Mouse (Mus musculus) ES-E14 (cell line): ENCODE results near the gene Megf11.

Source experiments
- HCFC1 ChIP-seq: IDR thresholded peaks from 2 replicates; pipeline ENCODE4 v1.6.1; 2012; ENCODE audit warnings: low read length, inconsistent platforms, borderline replicate concordance; ENCODE audit not compliant: insufficient read depth
- ZNF384 ChIP-seq: IDR thresholded peaks from 2 replicates; pipeline ENCODE4 v1.6.1; 2012; ENCODE audit warnings: low read depth, low read length, inconsistent platforms

DNA sequence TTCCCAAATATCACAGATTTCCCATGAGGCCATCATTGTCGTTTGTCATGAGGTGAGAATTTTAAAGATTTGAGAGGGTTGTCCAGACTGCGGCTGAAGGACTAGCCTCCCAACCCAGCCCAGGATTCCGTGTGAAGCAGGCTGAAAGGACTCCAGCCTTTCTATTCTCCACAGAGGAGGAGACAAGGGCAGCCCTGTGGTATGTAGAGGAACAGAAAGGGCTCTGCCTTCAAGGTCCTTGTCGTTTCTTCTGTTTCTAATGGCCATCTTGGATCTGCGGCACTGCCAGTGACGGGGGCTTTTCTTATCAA, 121.7 kb downstream of the Megf11 start:
- TF ChIP-seq ZNF384 (no peak), HCFC1 (no peak)
